Mouse (Mus musculus) neutrophil, adult 5-6 weeks (primary cell): ENCODE results near the gene Mdga2. TPM values are rescaled to one million over a fixed set of nuclear protein-coding genes. Genes with fewer than 3 reads are reported as not detected.

Source experiments
- ATAC-seq: fragments of 151-379, 151-347 bp; 2 replicates; pipeline ENCODE4 v1.8.0; 2017; ENCODE audit warnings: mild to moderate bottlenecking, moderate TSS enrichment; ENCODE audit not compliant: insufficient number of reproducible peaks, poor library complexity, low FRiP score, severe bottlenecking; ENCODE audit errors: extremely low read depth
- total RNA-seq: library from RNA; stranded (forward); fragments of 200-1000 nt; gene quantifications from 2 replicates; pipeline ENCODE4 v1.2.3, GENCODE M21; 2017

Gene Mdga2
- total RNA-seq, result not detected in 2 replicates

GRCm38 (mm10) chr12:67222221-67223025 is at the start of gene Mdga2:
Gene Mdga2 (minus strand): TSS chr12:67222549.
- ATAC-seq, result no peak

- no peak for ATAC-seq
Measured at GRCm38 (mm10) chr12:67267409-67267808, 45.1 kb upstream of the Mdga2 start.

- ATAC-seq, result no peak
Measured at GRCm38 (mm10) chr12:67223530-67223929, 1.2 kb upstream of the Mdga2 start.

GRCm38 (mm10) chr12:67221329-67222220 is 774 bp downstream of the Mdga2 start:
- no peak for ATAC-seq

GRCm38 (mm10) chr12:67220641-67221231 is 1.6 kb downstream of the Mdga2 start:
- ATAC-seq, result no peak

GRCm38 (mm10) chr12:67220041-67220440 is 2.3 kb downstream of the Mdga2 start:
- no peak for ATAC-seq

GRCm38 (mm10) chr12:67219564-67219963 is 2.8 kb downstream of the Mdga2 start:
- no peak for ATAC-seq

- ATAC-seq, result no peak
Measured at GRCm38 (mm10) chr12:67212801-67213200, 9.5 kb downstream of the Mdga2 start.

GRCm38 (mm10) chr12:67178155-67178554 is 44.2 kb downstream of the Mdga2 start:
- no peak for ATAC-seq

- no peak for ATAC-seq
Measured at GRCm38 (mm10) chr12:67156569-67157237, 65.6 kb downstream of the Mdga2 start.

GRCm38 (mm10) chr12:67153077-67153476 is 69.3 kb downstream of the Mdga2 start:
- no peak for ATAC-seq

- ATAC-seq, result no peak
Measured at GRCm38 (mm10) chr12:67141605-67142004, 80.7 kb downstream of the Mdga2 start.

GRCm38 (mm10) chr12:67140131-67140530 is 82.2 kb downstream of the Mdga2 start:
- no peak for ATAC-seq

GRCm38 (mm10) chr12:67127457-67127856 is 94.9 kb downstream of the Mdga2 start:
- no peak for ATAC-seq

GRCm38 (mm10) chr12:67123874-67124273 is 98.5 kb downstream of the Mdga2 start:
- no peak for ATAC-seq

- ATAC-seq, result no peak
Measured at GRCm38 (mm10) chr12:67118652-67119515, 103.5 kb downstream of the Mdga2 start.

- no peak for ATAC-seq
Measured at GRCm38 (mm10) chr12:67104171-67104570, 118.2 kb downstream of the Mdga2 start.

GRCm38 (mm10) chr12:67094414-67094813 is 127.9 kb downstream of the Mdga2 start:
- no peak for ATAC-seq
